Mouse (Mus musculus): Measurements from ENCODE around the gene AC124108.1. TPM values are rescaled to one million over a fixed set of nuclear protein-coding genes. Genes with fewer than 3 reads are reported as not detected.

Gene AC124108.1
- polyA plus RNA-seq, 1 experiment from 2014 or later: not detected

- 53% methylated on average over 7 of the region's 7 CpGs for WGBS
- ATAC-seq (ENCODE audit: insufficient number of reproducible peaks, insufficient read depth, low FRiP score, low read depth): no peak
- H3K27me3 ChIP-seq (ENCODE audit: control insufficient read depth, insufficient read depth, low read length): peaks cover 68% of the 10 kb centered on the region
Observed at GRCm38 (mm10) chr1:132196337-132196736, 5.1 kb downstream of the AC124108.1 start.

GRCm38 (mm10) chr1:132197666-132198065 lies 6.4 kb downstream of the AC124108.1 start:
- H3K27ac ChIP-seq (replicated peaks in 1 of 2; ENCODE audit: control insufficient read depth in 1 of 2, insufficient read depth in 1 of 2, low read depth in 2 of 2, low read length in 2 of 2): no peak overlapping the region
- no peak overlapping the region for H3K4me2 ChIP-seq (ENCODE audit: low read length)
- H3K9ac ChIP-seq (ENCODE audit: low read length): no peak overlapping the region
- H3K27me3 ChIP-seq (ENCODE audit: control insufficient read depth, insufficient read depth, low read length): peaks cover 68% of the 10 kb centered on the region
- H3K4me1 ChIP-seq (ENCODE audit: control insufficient read depth in 2 of 2, insufficient read depth in 2 of 2, low read length in 2 of 2): peaks cover 4 to 12% of the 10 kb centered on the region in 2 experiments; a peak in 3 of 4 replicates
- ATAC-seq (ENCODE audit: insufficient number of reproducible peaks, insufficient read depth, low FRiP score, low read depth): no peak
- H3K4me3 ChIP-seq (ENCODE audit: control insufficient read depth in 1 of 2, insufficient read depth in 1 of 2, low read depth in 1 of 2, low read length in 2 of 2): no peak overlapping the region
- 21% methylated on average over 9 of the region's 9 CpGs for WGBS
- no peaks in the 10 kb centered on the region for H3K36me3 ChIP-seq (ENCODE audit: control insufficient read depth, insufficient read depth, low read length)
- H3K9me3 ChIP-seq (ENCODE audit: control insufficient read depth, low read length): no peaks in the 10 kb centered on the region

More at GRCm38 (mm10) chr1:132196337-132196736, 5.1 kb downstream of the AC124108.1 start:
- H3K4me2 ChIP-seq (ENCODE audit: low read length): no peak overlapping the region
- peaks cover 7 to 20% of the 10 kb centered on the region in 2 experiments; a peak in 3 of 4 replicates for H3K4me1 ChIP-seq (ENCODE audit: control insufficient read depth in 2 of 2, insufficient read depth in 2 of 2, low read length in 2 of 2)
- no peaks in the 10 kb centered on the region for H3K36me3 ChIP-seq (ENCODE audit: control insufficient read depth, insufficient read depth, low read length)
- no peak overlapping the region for H3K9ac ChIP-seq (ENCODE audit: low read length)
- no peak overlapping the region for H3K27ac ChIP-seq (replicated peaks in 1 of 2; ENCODE audit: control insufficient read depth in 1 of 2, insufficient read depth in 1 of 2, low read depth in 2 of 2, low read length in 2 of 2)
- no peak overlapping the region for H3K4me3 ChIP-seq (ENCODE audit: control insufficient read depth in 1 of 2, insufficient read depth in 1 of 2, low read depth in 1 of 2, low read length in 2 of 2)
- no peaks in the 10 kb centered on the region for H3K9me3 ChIP-seq (ENCODE audit: control insufficient read depth, low read length)

GRCm38 (mm10) chr1:132198401-132199071 lies 7.3 kb downstream of the AC124108.1 start:
- WGBS: 84% methylated on average over 16 of the region's 16 CpGs
- H3K36me3 ChIP-seq (ENCODE audit: control insufficient read depth, insufficient read depth, low read length): no peaks in the 10 kb centered on the region
- H3K27me3 ChIP-seq (ENCODE audit: control insufficient read depth, insufficient read depth, low read length): peaks cover 59% of the 10 kb centered on the region
- peaks cover 4 to 12% of the 10 kb centered on the region in 2 experiments; a peak in 3 of 4 replicates for H3K4me1 ChIP-seq (ENCODE audit: control insufficient read depth in 2 of 2, insufficient read depth in 2 of 2, low read length in 2 of 2)
- no peak overlapping the region for H3K9ac ChIP-seq (ENCODE audit: low read length)
- no peak overlapping the region for H3K4me3 ChIP-seq (ENCODE audit: control insufficient read depth in 1 of 2, insufficient read depth in 1 of 2, low read depth in 1 of 2, low read length in 2 of 2)
- no peak overlapping the region for H3K27ac ChIP-seq (replicated peaks in 1 of 2; ENCODE audit: control insufficient read depth in 1 of 2, insufficient read depth in 1 of 2, low read depth in 2 of 2, low read length in 2 of 2)
- H3K9me3 ChIP-seq (ENCODE audit: control insufficient read depth, low read length): no peaks in the 10 kb centered on the region
- no peak overlapping the region for H3K4me2 ChIP-seq (ENCODE audit: low read length)
- ATAC-seq (ENCODE audit: insufficient number of reproducible peaks, insufficient read depth, low FRiP score, low read depth): no peak

GRCm38 (mm10) chr1:132199244-132199643 lies 8.0 kb downstream of the AC124108.1 start:
- 75% methylated on average over 6 of the region's 6 CpGs for WGBS
- Histone ChIP-seq H3K9me3 (ENCODE audit: control insufficient read depth, low read length) (no peaks in the 10 kb centered on the region), H3K4me1 (ENCODE audit: control insufficient read depth in 2 of 2, insufficient read depth in 2 of 2, low read length in 2 of 2) (peaks cover 4 to 11% of the 10 kb centered on the region in 2 experiments; a peak in 3 of 4 replicates), H3K27me3 (ENCODE audit: control insufficient read depth, insufficient read depth, low read length) (peaks cover 52% of the 10 kb centered on the region), H3K4me2 (ENCODE audit: low read length) (no peak overlapping the region), H3K9ac (ENCODE audit: low read length) (no peak overlapping the region), H3K36me3 (ENCODE audit: control insufficient read depth, insufficient read depth, low read length) (no peaks in the 10 kb centered on the region), H3K27ac (replicated peaks in 1 of 2; ENCODE audit: control insufficient read depth in 1 of 2, insufficient read depth in 1 of 2, low read depth in 2 of 2, low read length in 2 of 2) (no peak overlapping the region), H3K4me3 (ENCODE audit: control insufficient read depth in 1 of 2, insufficient read depth in 1 of 2, low read depth in 1 of 2, low read length in 2 of 2) (no peak overlapping the region)
- ATAC-seq (ENCODE audit: insufficient number of reproducible peaks, insufficient read depth, low FRiP score, low read depth): no peak

- WGBS: 11% methylated on average over 12 of the region's 12 CpGs
- no peaks in the 10 kb centered on the region for H3K9me3 ChIP-seq (ENCODE audit: control insufficient read depth, low read length)
- H3K4me1 ChIP-seq (ENCODE audit: control insufficient read depth in 2 of 2, insufficient read depth in 2 of 2, low read length in 2 of 2): peaks cover 3 to 7% of the 10 kb centered on the region in 2 experiments; a peak in 3 of 4 replicates
- peak overlapping the region in 1 of 2 experiments; percentile 6; a peak in 1 of 4 replicates for H3K4me3 ChIP-seq (ENCODE audit: control insufficient read depth in 1 of 2, insufficient read depth in 1 of 2, low read depth in 1 of 2, low read length in 2 of 2)
- H3K27me3 ChIP-seq (ENCODE audit: control insufficient read depth, insufficient read depth, low read length): peaks cover 49% of the 10 kb centered on the region
- no peak overlapping the region for H3K9ac ChIP-seq (ENCODE audit: low read length)
- no peak overlapping the region for H3K27ac ChIP-seq (replicated peaks in 1 of 2; ENCODE audit: control insufficient read depth in 1 of 2, insufficient read depth in 1 of 2, low read depth in 2 of 2, low read length in 2 of 2)
- H3K36me3 ChIP-seq (ENCODE audit: control insufficient read depth, insufficient read depth, low read length): no peaks in the 10 kb centered on the region
- peak overlapping the region; percentile 49 for H3K4me2 ChIP-seq (ENCODE audit: low read length)
- ATAC-seq (ENCODE audit: insufficient number of reproducible peaks, insufficient read depth, low FRiP score, low read depth): no peak
Observed at GRCm38 (mm10) chr1:132199934-132200333, 8.7 kb downstream of the AC124108.1 start.

GRCm38 (mm10) chr1:132200562-132201510 lies 9.6 kb downstream of the AC124108.1 start:
- H3K36me3 ChIP-seq (ENCODE audit: control insufficient read depth, insufficient read depth, low read length): no peaks in the 10 kb centered on the region
- peaks cover 2 to 7% of the 10 kb centered on the region in 2 experiments; a peak in 3 of 4 replicates for H3K4me1 ChIP-seq (ENCODE audit: control insufficient read depth in 2 of 2, insufficient read depth in 2 of 2, low read length in 2 of 2)
- H3K4me3 ChIP-seq (ENCODE audit: control insufficient read depth in 1 of 2, insufficient read depth in 1 of 2, low read depth in 1 of 2, low read length in 2 of 2): peak overlapping the region in 1 of 2 experiments; percentile 6; a peak in 1 of 4 replicates
- no peak overlapping the region for H3K27ac ChIP-seq (replicated peaks in 1 of 2; ENCODE audit: control insufficient read depth in 1 of 2, insufficient read depth in 1 of 2, low read depth in 2 of 2, low read length in 2 of 2)
- no peak for ATAC-seq (ENCODE audit: insufficient number of reproducible peaks, insufficient read depth, low FRiP score, low read depth)
- H3K9me3 ChIP-seq (ENCODE audit: control insufficient read depth, low read length): no peaks in the 10 kb centered on the region
- peak overlapping the region; percentile 49 for H3K4me2 ChIP-seq (ENCODE audit: low read length)
- H3K27me3 ChIP-seq (ENCODE audit: control insufficient read depth, insufficient read depth, low read length): peaks cover 46% of the 10 kb centered on the region
- 33% methylated on average over 11 of the region's 11 CpGs for WGBS
- H3K9ac ChIP-seq (ENCODE audit: low read length): no peak overlapping the region

- H3K9me3 ChIP-seq (ENCODE audit: control insufficient read depth, low read length): no peaks in the 10 kb centered on the region
- H3K4me1 ChIP-seq (ENCODE audit: control insufficient read depth in 2 of 2, insufficient read depth in 2 of 2, low read length in 2 of 2): peaks cover 2 to 7% of the 10 kb centered on the region in 2 experiments; a peak in 3 of 4 replicates
- H3K27me3 ChIP-seq (ENCODE audit: control insufficient read depth, insufficient read depth, low read length): peaks cover 45% of the 10 kb centered on the region
- no peak overlapping the region for H3K9ac ChIP-seq (ENCODE audit: low read length)
- no peak overlapping the region for H3K4me2 ChIP-seq (ENCODE audit: low read length)
- no peaks in the 10 kb centered on the region for H3K36me3 ChIP-seq (ENCODE audit: control insufficient read depth, insufficient read depth, low read length)
- no peak for ATAC-seq (ENCODE audit: insufficient number of reproducible peaks, insufficient read depth, low FRiP score, low read depth)
- 33% methylated on average over 4 of the region's 4 CpGs for WGBS
- no peak overlapping the region for H3K4me3 ChIP-seq (ENCODE audit: control insufficient read depth in 1 of 2, insufficient read depth in 1 of 2, low read depth in 1 of 2, low read length in 2 of 2)
- no peak overlapping the region for H3K27ac ChIP-seq (replicated peaks in 1 of 2; ENCODE audit: control insufficient read depth in 1 of 2, insufficient read depth in 1 of 2, low read depth in 2 of 2, low read length in 2 of 2)
Observed at GRCm38 (mm10) chr1:132201511-132201860, 10.2 kb downstream of the AC124108.1 start.
